Mouse (Mus musculus): ENCODE results near the gene Pank1. TPM values are rescaled to one million over a fixed set of nuclear protein-coding genes. Genes with fewer than 3 reads are reported as not detected.

Pank1 gene
- total and polyA plus RNA-seq, 2 experiments from 2014 or later = 7.4 to 16.1 TPM

DNA sequence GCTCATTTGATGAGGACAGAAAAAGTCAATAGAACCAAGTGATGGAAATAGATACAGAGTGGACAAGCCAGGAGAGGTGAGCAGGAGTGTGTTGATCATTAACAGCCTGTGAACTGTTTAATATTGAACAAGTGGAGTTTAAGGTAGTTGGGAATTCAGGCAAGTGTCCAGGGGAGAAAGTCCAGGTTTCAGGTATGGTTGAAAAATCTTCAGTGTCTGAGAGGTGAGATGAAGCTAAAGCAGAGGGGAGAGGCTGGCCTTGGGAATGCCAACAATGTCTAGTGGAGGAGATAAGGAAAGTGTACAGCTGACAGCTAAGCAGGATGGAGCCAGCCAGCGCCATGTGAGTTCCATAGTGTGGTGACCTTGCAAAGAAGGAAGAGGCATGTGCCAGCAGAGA is 120.5 kb downstream of the Pank1 start:
- Histone ChIP-seq H3K4me1 (ENCODE audit: insufficient read depth, low read length) (no peaks in the 10 kb centered on the region), H3K27ac (no peak overlapping the region), H3K4me2 (ENCODE audit: low read depth, low read length) (no peak overlapping the region), H3K9ac (replicated peaks; ENCODE audit: low read length) (no peak overlapping the region), H3K9me3 (ENCODE audit: low read length) (no peaks in the 10 kb centered on the region), H3K36me3 (ENCODE audit: insufficient read depth, low read length) (no peaks in the 10 kb centered on the region), H3K4me3 (ENCODE audit: low read length) (no peak overlapping the region), H3K27me3 (ENCODE audit: insufficient read depth, low read length) (no peaks in the 10 kb centered on the region)
- 96% methylated on average over 1 of the region's 1 CpGs for WGBS
- DNase-seq (ENCODE audit: low spot score) = no peak
- no peak for TF ChIP-seq CTCF (IDR thresholded peaks at IDR 0.05; ENCODE audit: low read depth)
- ATAC-seq = no peak

MicroRNAs within 50 kb of the gene (microRNA counts, 519-probe panel; counts per million panel counts)
- 4,773 counts per million, percentile 82 among the panel's probes with 10 or more counts for microRNA mmu-miR-107

Small RNAs within 50 kb of the gene (microRNA-seq; reads per million reads assigned to microRNA genes)
- gene Mir107 = 3,604 to 3,872 reads per million in 2 experiments

Other genes with a start within 250 kb of the Pank1 start
- 0.37 and 1.2 TPM in 2 replicates for gene Ifit1bl2, start 238.7 kb downstream of the Pank1 start, total RNA-seq (2014; rRNA removed)
- 0.16 and 0.26 TPM in 2 replicates for gene Ifit1bl2, start 238.7 kb downstream of the Pank1 start, polyA plus RNA-seq (2015; fragmentation: Nextera tagmentation; extraction: Ambion mirVana)
- gene Ifit1, start 238.6 kb downstream of the Pank1 start, total RNA-seq (2014; rRNA removed) = 0.72 and 1.5 TPM in 2 replicates
- 0.99 and 1.3 TPM in 2 replicates for gene Ifit1, start 238.6 kb downstream of the Pank1 start, polyA plus RNA-seq (2015; fragmentation: Nextera tagmentation; extraction: Ambion mirVana)
- gene Slc16a12, start 132.2 kb downstream of the Pank1 start, total RNA-seq (2014; rRNA removed) = 2.1 and 3.6 TPM in 2 replicates
- gene Slc16a12, start 132.2 kb downstream of the Pank1 start, polyA plus RNA-seq (2015; fragmentation: Nextera tagmentation; extraction: Ambion mirVana) = 2.1 and 3.0 TPM in 2 replicates
- 1.6 and 3.8 TPM in 2 replicates for gene Kif20b, start 42.9 kb upstream of the Pank1 start, total RNA-seq (2014; rRNA removed)
- gene Kif20b, start 42.9 kb upstream of the Pank1 start, polyA plus RNA-seq (2015; fragmentation: Nextera tagmentation; extraction: Ambion mirVana) = 7.0 and 9.9 TPM in 2 replicates

All from hindbrain, postnatal 0 days (tissue).